8 mouse cellular contexts compared by ENCODE assay signal in genomic region chr17:56039345-56039744, GRCm38 (mm10). TPM values are rescaled to one million over a fixed set of nuclear protein-coding genes. Genes with fewer than 3 reads are reported as not detected.
A peak's percentile ranks its signal among the peaks of the same experiment; 100 is the strongest.
DNase-seq lines count a peak whose midpoint lies in the region; ATAC-seq and TF ChIP-seq lines count a peak whose summit lies in the region.

No protein-coding gene starts in this region.

- DNase-seq in heart, adult 2 months, result no peak
- no peak for DNase-seq in heart, adult 9 months (ENCODE audit: low spot score in 2 of 2)
- DNase-seq in CH12.LX (ENCODE audit: extremely low read depth), result no peak
- DNase-seq in urinary bladder, adult 2 months (ENCODE audit: low spot score), result no peak
- no peak for DNase-seq in right cerebral cortex, postnatal 10 days (ENCODE audit: low spot score in 2 of 2)
- DNase-seq in frontal cortex, adult 2 months (ENCODE audit: extremely low spot score in 1 of 2, low spot score in 1 of 2), result no peak

- H3K4me2 ChIP-seq in CH12.LX (ENCODE audit: insufficient read depth, low read depth, poor library complexity, severe bottlenecking), result no peak overlapping the region; the same call in 1 of the 2 replicates
- H3K4me2 ChIP-seq in forebrain, embryonic 16.5 days (ENCODE audit: low read length), result peak overlapping the region; percentile 44
- H3K4me2 ChIP-seq in liver, embryonic 12.5 days, result peak overlapping the region; percentile 84

- no peaks in the 10 kb centered on the region for H3K36me3 ChIP-seq in heart, adult 2 months (ENCODE audit: control insufficient read depth, insufficient read depth, low read length)
- H3K36me3 ChIP-seq in CH12.LX (replicated peaks in 1 of 2; ENCODE audit: control insufficient read depth in 1 of 2, insufficient read depth in 1 of 2, low read length in 1 of 2), result peaks cover 8 to 22% of the 10 kb centered on the region in 2 experiments
- H3K36me3 ChIP-seq in forebrain, embryonic 16.5 days (ENCODE audit: control insufficient read depth, insufficient read depth), result peaks cover 3% of the 10 kb centered on the region; the same call in 1 of the 2 replicates
- H3K36me3 ChIP-seq in liver, embryonic 12.5 days, result peaks cover 31% of the 10 kb centered on the region

- no peak for TF ChIP-seq EP300 in heart, adult 2 months (IDR thresholded peaks at IDR 0.05; ENCODE audit: insufficient read depth, low read depth, low read length)
- no peak for TF ChIP-seq EP300 in CH12.LX (IDR thresholded peaks at IDR 0.05; ENCODE audit: low read length)

- no peak for TF ChIP-seq CTCF in heart, adult 2 months (IDR thresholded peaks at IDR 0.05)
- no peak for TF ChIP-seq CTCF in CH12.LX (conservative IDR thresholded peaks at IDR 0.05 in 1 of 2, IDR thresholded peaks at IDR 0.05 in 1 of 2; ENCODE audit: low read depth in 2 of 2, low read length in 2 of 2)

- peak overlapping the region; percentile 72 for H3K4me3 ChIP-seq in heart, adult 2 months
- H3K4me3 ChIP-seq in CH12.LX (replicated peaks in 1 of 3; ENCODE audit: low read depth in 2 of 3, low read length in 2 of 3, poor library complexity in 1 of 3), result peak overlapping the region in 1 of 3 experiments; percentile 80
- peak overlapping the region; percentile 72; the same call in 1 of the 2 replicates for H3K4me3 ChIP-seq in forebrain, embryonic 16.5 days (replicated peaks; ENCODE audit: low read length)
- peak overlapping the region; percentile 91 for H3K4me3 ChIP-seq in liver, embryonic 12.5 days

- dilution Hi-C loops in CH12.LX (cut with MboI; ENCODE audit: extremely low pct_ligation_motif_present, extremely low pct_unique_long_range_greater_than_20kb, low sequenced_read_pairs), result no loop called here

- intact Hi-C loops in heart, adult 2 months (cut with DNase I), result loop anchor here (2.0 to 10.0 kb wide), 3 partner anchors 35 to 575 kb away; partner anchors contain the start of genes Rpl36, Ubxn6 and Yju2

- no peaks in the 10 kb centered on the region for H3K9me3 ChIP-seq in CH12.LX (replicated peaks; ENCODE audit: low read length)
- H3K9me3 ChIP-seq in forebrain, embryonic 16.5 days (ENCODE audit: control insufficient read depth, low read length), result no peaks in the 10 kb centered on the region
- H3K9me3 ChIP-seq in liver, embryonic 12.5 days (replicated peaks), result no peaks in the 10 kb centered on the region

- H3K9ac ChIP-seq in heart, adult 2 months (ENCODE audit: low read depth, low read length), result no peak overlapping the region
- H3K9ac ChIP-seq in CH12.LX (ENCODE audit: insufficient read depth, low read depth), result peak overlapping the region; percentile 57; the same call in 1 of the 2 replicates
- H3K9ac ChIP-seq in forebrain, embryonic 16.5 days (replicated peaks; ENCODE audit: low read depth, low read length), result no peak overlapping the region
- H3K9ac ChIP-seq in liver, embryonic 12.5 days, result peak overlapping the region; percentile 61

- in situ Hi-C loops in CH12.LX (cut with MboI; ENCODE audit: low pct_ligation_motif_present, low pct_unique_long_range_greater_than_20kb, low sequenced_read_pairs), result no loop called here

- peaks cover 4% of the 10 kb centered on the region for H3K79me2 ChIP-seq in heart, adult 2 months (replicated peaks; ENCODE audit: control insufficient read depth, insufficient read depth, low read length)
- peaks cover 60% of the 10 kb centered on the region for H3K79me2 ChIP-seq in CH12.LX (replicated peaks; ENCODE audit: control insufficient read depth, extremely low read depth, insufficient read depth, poor library complexity, severe bottlenecking)

- H3K27me3 ChIP-seq in heart, adult 2 months (ENCODE audit: control insufficient read depth, insufficient read depth, low read length), result no peaks in the 10 kb centered on the region
- H3K27me3 ChIP-seq in CH12.LX (replicated peaks), result no peaks in the 10 kb centered on the region
- no peaks in the 10 kb centered on the region for H3K27me3 ChIP-seq in forebrain, embryonic 16.5 days (replicated peaks; ENCODE audit: control insufficient read depth, insufficient read depth, low read length)
- no peaks in the 10 kb centered on the region for H3K27me3 ChIP-seq in liver, embryonic 12.5 days (replicated peaks)

- H3K27ac ChIP-seq in heart, adult 2 months, result no peak overlapping the region
- H3K27ac ChIP-seq in CH12.LX (ENCODE audit: insufficient read depth, low read depth), result no peak overlapping the region
- no peak overlapping the region for H3K27ac ChIP-seq in forebrain, embryonic 16.5 days (ENCODE audit: low read length)
- H3K27ac ChIP-seq in liver, embryonic 12.5 days, result peak overlapping the region; percentile 93

- no peak for ATAC-seq in forebrain, embryonic 16.5 days
- ATAC-seq in liver, embryonic 12.5 days, result no peak

- no peak for TF ChIP-seq POLR2A in heart, adult 2 months (IDR thresholded peaks at IDR 0.05; ENCODE audit: insufficient read depth, low read depth, low read length)
- no peak for TF ChIP-seq POLR2A in CH12.LX (IDR thresholded peaks at IDR 0.05; ENCODE audit: low read depth, low read length)

- H3K4me1 ChIP-seq in heart, adult 2 months (ENCODE audit: control insufficient read depth, insufficient read depth, low read length), result no peaks in the 10 kb centered on the region; the same call in none of the 2 replicates
- peaks cover 0 to 48% of the 10 kb centered on the region in 2 experiments; a peak in 3 of 4 replicates for H3K4me1 ChIP-seq in CH12.LX (ENCODE audit: control insufficient read depth in 1 of 2, insufficient read depth in 2 of 2)
- peaks cover 32% of the 10 kb centered on the region for H3K4me1 ChIP-seq in forebrain, embryonic 16.5 days (replicated peaks; ENCODE audit: control insufficient read depth, insufficient read depth, low read length)
- peaks cover 54% of the 10 kb centered on the region for H3K4me1 ChIP-seq in liver, embryonic 12.5 days

- WGBS in heart, adult 2 months, result 75% methylated on average over 4 of the region's 4 CpGs
- 78% methylated on average over 4 of the region's 4 CpGs for WGBS in forebrain, embryonic 16.5 days
- WGBS in liver, embryonic 12.5 days (ENCODE audit: insufficient replicate concordance), result 62% methylated on average over 4 of the region's 4 CpGs

- TF ChIP-seq RAD21 in CH12.LX (IDR thresholded peaks at IDR 0.05; ENCODE audit: low read depth, low read length), result no peak

TF ChIP-seq in CH12.LX, 34 proteins besides CTCF, POLR2A, EP300 and RAD21 (continues in another document):
- no peak for TF ChIP-seq TCF12 (IDR thresholded peaks at IDR 0.05; ENCODE audit: low read depth, low read length)
- no peak for TF ChIP-seq MXI1 (IDR thresholded peaks at IDR 0.05; ENCODE audit: low read depth, low read length)
- no peak for TF ChIP-seq SMC3 (IDR thresholded peaks at IDR 0.05; ENCODE audit: low read depth, low read length)

RNA-seq across cellular contexts. Expression of gene Chaf1a, which starts 0.9 kb away (rescaled TPM):
- total RNA-seq in heart, adult 2 months (2021), result 1 to 10 TPM in 1 of 2 experiments, under 1 TPM in 1; 0.99 to 1.3 TPM
- 0.45 and 0.67 TPM in 2 replicates for polyA plus RNA-seq in heart, adult 2 months (2012; rRNA removed)
- total RNA-seq in CH12.LX (2012; rRNA removed) (39.3 and 55.0 TPM in 2 replicates), CH12.LX (2014; rRNA removed) (18.4 and 18.6 TPM in 2 replicates)
- polyA plus RNA-seq in CH12.LX (2012; ENCODE audit: insufficient read length, low read depth), result 97.1 and 135 TPM in 2 replicates
- polyA plus RNA-seq in forebrain, embryonic 16.5 days (2015; fragmentation: Nextera tagmentation; extraction: Ambion mirVana), result 10.6 and 12.6 TPM in 2 replicates
- polyA plus RNA-seq in liver, embryonic 12.5 days (2016; fragmentation: Nextera tagmentation; extraction: Ambion mirVana), result 34.3 and 37.6 TPM in 2 replicates
- 2.1 and 2.2 TPM in 2 replicates for polyA plus RNA-seq in urinary bladder, adult 2 months (2012; rRNA removed)
- polyA plus RNA-seq in frontal cortex, adult 2 months (2012; rRNA removed), result 2.7 and 2.8 TPM in 2 replicates

RNA-seq across cellular contexts. Expression of gene Sh3gl1, which starts 2.9 kb away (rescaled TPM):
- 10 to 100 TPM; 13.6 to 14.3 TPM for total RNA-seq in heart, adult 2 months (2021)
- 26.4 and 27.4 TPM in 2 replicates for polyA plus RNA-seq in heart, adult 2 months (2012; rRNA removed)
- 29.3 and 33.5 TPM in 2 replicates for total RNA-seq in CH12.LX (2012; rRNA removed)
- total RNA-seq in CH12.LX (2014; rRNA removed), result 38.0 and 39.4 TPM in 2 replicates
- polyA plus RNA-seq in CH12.LX (2012; ENCODE audit: insufficient read length, low read depth), result 32.1 and 39.0 TPM in 2 replicates
- polyA plus RNA-seq in forebrain, embryonic 16.5 days (2015; fragmentation: Nextera tagmentation; extraction: Ambion mirVana), result 125 and 126 TPM in 2 replicates
- polyA plus RNA-seq in liver, embryonic 12.5 days (2016; fragmentation: Nextera tagmentation; extraction: Ambion mirVana), result 66.4 and 67.9 TPM in 2 replicates
- 55.5 and 78.1 TPM in 2 replicates for polyA plus RNA-seq in urinary bladder, adult 2 months (2012; rRNA removed)
- polyA plus RNA-seq in frontal cortex, adult 2 months (2012; rRNA removed), result 46.0 and 50.7 TPM in 2 replicates

RNA-seq across cellular contexts. Expression of gene Mpnd, which starts 33.8 kb away (rescaled TPM):
- 10 to 100 TPM; 63.1 to 78.9 TPM for total RNA-seq in heart, adult 2 months (2021)
- polyA plus RNA-seq in heart, adult 2 months (2012; rRNA removed), result 68.0 and 75.8 TPM in 2 replicates
- total RNA-seq in CH12.LX (2012; rRNA removed), result 38.9 and 55.1 TPM in 2 replicates
- total RNA-seq in CH12.LX (2014; rRNA removed), result 23.4 and 24.5 TPM in 2 replicates
- 25.3 and 26.8 TPM in 2 replicates for polyA plus RNA-seq in CH12.LX (2012; ENCODE audit: insufficient read length, low read depth)
- polyA plus RNA-seq in forebrain, embryonic 16.5 days (2015; fragmentation: Nextera tagmentation; extraction: Ambion mirVana), result 152 and 157 TPM in 2 replicates
- 27.4 and 29.1 TPM in 2 replicates for polyA plus RNA-seq in liver, embryonic 12.5 days (2016; fragmentation: Nextera tagmentation; extraction: Ambion mirVana)
- 50.4 and 51.1 TPM in 2 replicates for polyA plus RNA-seq in urinary bladder, adult 2 months (2012; rRNA removed)
- 126 and 132 TPM in 2 replicates for polyA plus RNA-seq in frontal cortex, adult 2 months (2012; rRNA removed)

RNA-seq across cellular contexts. Expression of gene Stap2, which starts 34.0 kb away (rescaled TPM):
- total RNA-seq in heart, adult 2 months (2021), result 10 to 100 TPM; 12.2 to 14.8 TPM
- 28.6 and 30.6 TPM in 2 replicates for polyA plus RNA-seq in heart, adult 2 months (2012; rRNA removed)
- total RNA-seq in CH12.LX (2012; rRNA removed) (2.2 and 3.2 TPM in 2 replicates), CH12.LX (2014; rRNA removed) (0.41 and 0.52 TPM in 2 replicates)
- 0.51 and 0.91 TPM in 2 replicates for polyA plus RNA-seq in CH12.LX (2012; ENCODE audit: insufficient read length, low read depth)
- polyA plus RNA-seq in forebrain, embryonic 16.5 days (2015; fragmentation: Nextera tagmentation; extraction: Ambion mirVana), result 5.5 and 6.6 TPM in 2 replicates
- 1.8 and 2.1 TPM in 2 replicates for polyA plus RNA-seq in liver, embryonic 12.5 days (2016; fragmentation: Nextera tagmentation; extraction: Ambion mirVana)
- 29.6 and 38.6 TPM in 2 replicates for polyA plus RNA-seq in urinary bladder, adult 2 months (2012; rRNA removed)
- 4.7 and 5.3 TPM in 2 replicates for polyA plus RNA-seq in frontal cortex, adult 2 months (2012; rRNA removed)

RNA-seq across cellular contexts. Expression of gene Ubxn6, which starts 35.5 kb away (rescaled TPM):
- total RNA-seq in heart, adult 2 months (2021), result 10 to 100 TPM; 47.6 to 53.5 TPM
- polyA plus RNA-seq in heart, adult 2 months (2012; rRNA removed), result 64.4 and 79.3 TPM in 2 replicates
- 26.8 and 27.8 TPM in 2 replicates for total RNA-seq in CH12.LX (2012; rRNA removed)
- 23.9 and 29.1 TPM in 2 replicates for total RNA-seq in CH12.LX (2014; rRNA removed)
- polyA plus RNA-seq in CH12.LX (2012; ENCODE audit: insufficient read length, low read depth), result 24.6 and 26.9 TPM in 2 replicates
- polyA plus RNA-seq in forebrain, embryonic 16.5 days (2015; fragmentation: Nextera tagmentation; extraction: Ambion mirVana), result 78.8 and 85.8 TPM in 2 replicates
- 15.8 and 17.9 TPM in 2 replicates for polyA plus RNA-seq in liver, embryonic 12.5 days (2016; fragmentation: Nextera tagmentation; extraction: Ambion mirVana)
- 62.3 and 62.7 TPM in 2 replicates for polyA plus RNA-seq in urinary bladder, adult 2 months (2012; rRNA removed)
- 106 and 113 TPM in 2 replicates for polyA plus RNA-seq in frontal cortex, adult 2 months (2012; rRNA removed)

Comparison
In these comparisons a context has a peak if more than half of its experiments do, and no peak if none do; other contexts are left out.
1. H3K9ac ChIP-seq: peak in CH12.LX (single experiment) and liver, embryonic 12.5 days (single experiment); none in heart, adult 2 months (single experiment) and forebrain, embryonic 16.5 days (single experiment).